Mouse (Mus musculus): ENCODE measurements around the gene Dynlt1c. TPM values are rescaled to one million over a fixed set of nuclear protein-coding genes. Genes with fewer than 3 reads are reported as not detected.
"Not testable (repeated sequence)": the region's sequence is repeated elsewhere in the genome, so short reads cannot be mapped to it uniquely, and the experiment has no call there.

Gene Dynlt1c
- polyA plus RNA-seq, 1 experiment, result 23.3 TPM

GRCm38 (mm10) chr17:6650904-6651565, 49.6 kb downstream of the Dynlt1c start:
- DNase-seq (ENCODE audit: extremely low spot score in 1 of 2, low spot score in 1 of 2), result peak in 1 of 2 experiments; percentile 53

- not testable (repeated sequence) for DNase-seq (ENCODE audit: extremely low spot score in 1 of 2, low spot score in 1 of 2)
Observed at GRCm38 (mm10) chr17:6653341-6653946, 52.0 kb downstream of the Dynlt1c start.

DNA sequence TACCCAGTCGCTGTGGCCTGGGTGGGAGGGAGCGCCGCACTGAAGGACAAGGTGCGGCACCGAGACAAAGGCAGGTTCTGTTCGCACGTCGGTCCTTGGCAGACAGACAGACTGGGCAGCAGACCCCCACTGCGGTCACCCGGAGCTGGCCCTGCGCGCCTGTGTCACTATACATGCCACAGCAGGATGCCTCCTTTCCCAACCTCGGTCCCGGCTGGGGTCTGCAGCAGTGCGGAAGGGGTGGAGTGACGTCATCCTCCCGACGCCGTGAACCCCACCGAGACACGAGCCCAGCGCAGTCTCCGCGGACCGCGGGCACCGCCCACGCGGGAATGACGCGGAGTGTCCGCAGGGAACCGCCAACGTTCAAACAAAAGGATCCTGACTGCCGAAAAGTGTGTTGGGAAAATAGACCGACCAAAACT, 53.6 kb downstream of the Dynlt1c start:
- DNase-seq (ENCODE audit: extremely low spot score in 1 of 2, low spot score in 1 of 2), result peak in 1 of 2 experiments; percentile 75

DNA sequence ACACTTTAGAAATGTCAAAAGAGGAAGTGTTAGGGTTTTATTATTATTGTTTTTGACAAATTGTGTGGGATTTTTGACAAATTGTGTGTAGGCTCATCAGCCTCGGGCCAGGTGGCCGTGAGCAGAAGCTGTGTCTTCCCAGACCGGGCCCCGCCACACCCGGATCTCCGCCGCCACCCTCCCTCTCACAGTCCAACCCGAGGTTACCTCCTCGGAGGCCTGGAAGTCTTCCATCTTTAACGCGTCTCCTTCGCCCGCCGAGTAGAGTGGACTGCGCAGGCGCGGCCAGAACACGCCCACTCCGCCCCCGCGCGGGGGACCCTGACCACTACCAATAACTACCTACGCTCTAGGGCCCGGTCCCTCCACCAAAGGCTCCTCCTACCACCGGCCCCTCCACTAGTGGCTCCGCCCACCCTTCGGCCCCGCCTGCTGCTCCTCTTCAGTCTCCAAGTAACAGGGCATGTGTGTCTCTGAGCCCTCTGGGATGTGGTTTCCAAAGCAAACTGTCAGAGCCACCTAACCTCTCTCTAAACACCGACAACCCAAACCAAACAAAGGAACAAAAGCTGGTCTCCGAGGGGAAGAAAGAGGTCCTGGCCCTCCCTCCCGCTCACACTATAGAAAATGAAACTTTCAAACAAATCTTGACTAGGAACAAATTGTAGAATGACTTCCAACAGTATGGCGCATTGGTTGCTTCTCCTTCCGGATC, 54.3 kb downstream of the Dynlt1c start, which contains the start of gene Dynlt1f:
TSS of gene Dynlt1f (minus strand) at position 334 of the 715 bp plus-strand sequence.
- peak in 1 of 2 experiments; percentile 67 for DNase-seq (ENCODE audit: extremely low spot score in 1 of 2, low spot score in 1 of 2)

DNA sequence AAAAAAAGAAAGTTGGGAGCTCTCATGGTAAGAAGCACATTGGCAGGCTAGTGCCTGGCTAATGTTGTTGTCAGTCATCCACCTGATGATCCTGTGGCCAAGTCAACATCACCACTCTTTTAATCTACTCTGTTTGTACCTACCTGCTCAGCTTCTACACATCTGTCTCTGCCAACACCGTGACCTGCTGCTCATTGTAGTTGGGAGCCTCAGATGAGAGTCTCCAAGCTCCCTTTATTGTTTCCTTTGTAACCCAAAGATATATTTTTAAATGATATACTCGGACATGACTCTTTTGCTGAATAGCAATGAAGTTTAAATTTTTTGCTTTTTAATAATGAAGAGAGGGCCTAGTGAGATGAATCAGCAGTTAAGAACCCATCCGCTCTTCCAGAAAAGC, 55.0 kb downstream of the Dynlt1c start:
- DNase-seq (ENCODE audit: extremely low spot score in 1 of 2, low spot score in 1 of 2), result not testable (repeated sequence)

DNA sequence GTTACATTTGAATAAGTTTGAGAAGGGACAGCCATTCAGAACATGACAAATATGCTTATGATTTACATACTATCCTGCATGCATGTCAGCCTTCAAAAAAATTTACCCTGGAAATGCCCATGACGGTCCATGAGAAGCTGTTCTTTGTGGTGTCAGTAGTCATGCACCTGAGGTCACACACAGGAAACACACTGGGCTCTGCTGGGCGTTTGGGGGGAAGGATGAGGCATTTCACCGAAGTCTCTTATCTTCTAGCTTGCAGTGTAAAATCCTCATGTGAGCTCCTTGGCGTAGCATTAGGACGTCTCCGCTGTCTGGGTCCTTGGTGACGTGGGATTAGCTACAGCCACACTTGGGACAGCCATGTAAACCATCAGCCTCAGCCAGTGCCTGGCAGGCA, 57.3 kb downstream of the Dynlt1c start, which contains the start of gene Sytl3:
TSS of gene Sytl3 (plus strand) at position 293 of the 400 bp plus-strand sequence.
- not testable (repeated sequence) for DNase-seq (ENCODE audit: extremely low spot score in 1 of 2, low spot score in 1 of 2)

Other genes with a start within 250 kb of the Dynlt1c start
- 116 and 147 TPM in 2 replicates for gene Dynlt1b, start 171.6 kb upstream of the Dynlt1c start, polyA plus RNA-seq (2012; rRNA removed)
- 28.7 and 29.3 TPM in 2 replicates for gene Dynlt1f, start 54.2 kb downstream of the Dynlt1c start, polyA plus RNA-seq (2012; rRNA removed)
- 0.04 and 0.30 TPM in 2 replicates for gene Sytl3, start 57.4 kb downstream of the Dynlt1c start, polyA plus RNA-seq (2012; rRNA removed)
- 49.8 and 53.9 TPM in 2 replicates for gene Ezr, start 181.1 kb downstream of the Dynlt1c start, polyA plus RNA-seq (2012; rRNA removed)

Measured in frontal cortex, adult 2 months (tissue).